Mouse (Mus musculus) ES-E14 (cell line): ENCODE results near the gene Tmem233. TPM values are rescaled to one million over a fixed set of nuclear protein-coding genes. Genes with fewer than 3 reads are reported as not detected.

Experiments
- DNase-seq: peaks from one replicate; pipeline ENCODE4 v3.0.0-alpha.2; 2013; ENCODE audit warnings: low read depth, low spot score
- H3K27ac ChIP-seq: 2 replicates; pipeline ENCODE4 v1.5.1; 2012; ENCODE audit warnings: low read depth, mild to moderate bottlenecking, low read length, moderate library complexity, mixed read lengths; ENCODE audit not compliant: poor library complexity, insufficient read depth, severe bottlenecking
- H3K36me3 ChIP-seq: 2 replicates; pipeline ENCODE4 v1.6.1; 2012; ENCODE audit warnings: mild to moderate bottlenecking, low read length, moderate library complexity, mixed read lengths; ENCODE audit not compliant: control insufficient read depth, poor library complexity, insufficient read depth, severe bottlenecking
- H3K4me1 ChIP-seq, 2 experiments: fragments of 150-350 bp in 1 of 2; sonication (generic) in 1 of 2; 2 replicates each; pipeline ENCODE4 v1.6.1; 2012; ENCODE audit warnings: low read length in 2 of 2, mild to moderate bottlenecking in 1 of 2, mixed read lengths in 1 of 2; ENCODE audit not compliant: control insufficient read depth in 2 of 2, insufficient read depth in 2 of 2, poor library complexity in 1 of 2
- H3K4me3 ChIP-seq, 2 experiments: fragments of 150-350 bp in 1 of 2; sonication (generic) in 1 of 2; 2 replicates each; pipeline ENCODE4 v1.5.1; 2012; ENCODE audit warnings: low read length in 2 of 2, low read depth in 1 of 2, mild to moderate bottlenecking in 1 of 2, mixed read lengths in 1 of 2; ENCODE audit not compliant: insufficient read depth in 1 of 2, poor library complexity in 1 of 2, severe bottlenecking in 1 of 2
- H3K9ac ChIP-seq: 2 replicates; pipeline ENCODE4 v1.6.1; 2012; ENCODE audit warnings: low read depth, mild to moderate bottlenecking, low read length, mixed read lengths; ENCODE audit not compliant: poor library complexity, insufficient read depth, severe bottlenecking
- H3K9me3 ChIP-seq: fragments of 150-350 bp; sonication (generic); 2 replicates; pipeline ENCODE4 v1.6.1; 2012; ENCODE audit warnings: low read depth, mild to moderate bottlenecking, low read length; ENCODE audit not compliant: control insufficient read depth, insufficient read depth
- CHD2 ChIP-seq: IDR thresholded peaks from 2 replicates; pipeline ENCODE4 v1.6.1; 2014; ENCODE audit warnings: mild to moderate bottlenecking, low read depth, low read length, inconsistent platforms
- HCFC1 ChIP-seq: IDR thresholded peaks from 2 replicates; pipeline ENCODE4 v1.6.1; 2012; ENCODE audit warnings: low read length, inconsistent platforms, borderline replicate concordance; ENCODE audit not compliant: insufficient read depth
- MAFK ChIP-seq: IDR thresholded peaks from 2 replicates; pipeline ENCODE4 v1.6.1; 2014; ENCODE audit warnings: mild to moderate bottlenecking, low read depth, low read length, inconsistent platforms; ENCODE audit not compliant: insufficient read depth
- ZC3H11A ChIP-seq: IDR thresholded peaks from 2 replicates; pipeline ENCODE4 v1.6.1; 2012; ENCODE audit warnings: low read depth, mild to moderate bottlenecking, inconsistent platforms, low read length, borderline replicate concordance
- ZNF384 ChIP-seq: IDR thresholded peaks from 2 replicates; pipeline ENCODE4 v1.6.1; 2012; ENCODE audit warnings: low read depth, low read length, inconsistent platforms
- in situ Hi-C, 2 experiments: fragments of 600-800 bp; cut with MboI; formaldehyde crosslinking; loops; one replicate each; pipeline ENCODE4 v1.15.1; 2025; ENCODE audit warnings: low sequenced_read_pairs in 2 of 2, inconsistent platforms in 1 of 2; ENCODE audit not compliant: unreplicated experiment in 2 of 2
- total RNA-seq: library from RNA; depleted of rRNA; stranded (reverse); fragments of 300-350 nt; gene quantifications from 2 replicates; pipeline ENCODE4 v1.2.3, GENCODE M21; 2012

The Tmem233 gene
- total RNA-seq, 1 experiment, result not detected

GRCm38 (mm10) chr5:116081616-116082015 is 1.4 kb downstream of the Tmem233 start:
- H3K36me3 ChIP-seq, result no peaks in the 10 kb centered on the region
- H3K27ac ChIP-seq, result no peak overlapping the region; the same call in 1 of the 2 replicates
- peaks cover 0 to 6% of the 10 kb centered on the region in 2 experiments; a peak in 2 of 4 replicates for H3K4me1 ChIP-seq
- no peaks in the 10 kb centered on the region for H3K9me3 ChIP-seq
- no peak overlapping the region for H3K4me3 ChIP-seq
- in situ Hi-C loops, result no loop called here
- H3K9ac ChIP-seq, result 0 out of 2 replicates have a peak overlapping the region, but pooled peaks have one; percentile 14
- no peak for DNase-seq
- no peak for TF ChIP-seq CHD2
- TF ChIP-seq ZNF384, result no peak
- no peak for TF ChIP-seq ZC3H11A

GRCm38 (mm10) chr5:116080736-116081135 is 2.3 kb downstream of the Tmem233 start:
- no peak overlapping the region for H3K9ac ChIP-seq
- DNase-seq, result no peak
- H3K36me3 ChIP-seq, result no peaks in the 10 kb centered on the region
- TF ChIP-seq MAFK (no peak), ZC3H11A (no peak), ZNF384 (no peak), CHD2 (no peak), HCFC1 (no peak)
- H3K4me3 ChIP-seq, result no peak overlapping the region
- no peaks in the 10 kb centered on the region for H3K9me3 ChIP-seq
- in situ Hi-C loops, result no loop called here
- H3K4me1 ChIP-seq, result peaks cover 0 to 6% of the 10 kb centered on the region in 2 experiments; a peak in 2 of 4 replicates
- no peak overlapping the region for H3K27ac ChIP-seq

- no peak for TF ChIP-seq ZNF384
- in situ Hi-C loops, result no loop called here
- H3K9me3 ChIP-seq, result no peaks in the 10 kb centered on the region
Measured at GRCm38 (mm10) chr5:116069618-116070017, 13.4 kb downstream of the Tmem233 start.

GRCm38 (mm10) chr5:116052826-116053225 is 30.2 kb downstream of the Tmem233 start:
- Histone ChIP-seq H3K9ac (no peak overlapping the region), H3K36me3 (no peaks in the 10 kb centered on the region; the same call in 1 of the 2 replicates), H3K27ac (no peak overlapping the region), H3K9me3 (no peaks in the 10 kb centered on the region), H3K4me1 (peaks cover 2 to 6% of the 10 kb centered on the region in 2 experiments; a peak in 3 of 4 replicates), H3K4me3 (no peak overlapping the region)
- no peak for DNase-seq
- no peak for TF ChIP-seq CHD2
- TF ChIP-seq MAFK, result no peak
- no peak for TF ChIP-seq ZC3H11A
- TF ChIP-seq ZNF384, result no peak
- no peak for TF ChIP-seq HCFC1
- in situ Hi-C loops, result no loop called here

More at GRCm38 (mm10) chr5:116069618-116070017, 13.4 kb downstream of the Tmem233 start:
- no peak overlapping the region for H3K27ac ChIP-seq
- no peak overlapping the region for H3K9ac ChIP-seq
- H3K4me3 ChIP-seq, result no peak overlapping the region
- 0 out of 4 replicates have a peak, but pooled peaks cover 0 to 2% of the 10 kb centered on the region in 2 experiments for H3K4me1 ChIP-seq
- DNase-seq, result no peak
- H3K36me3 ChIP-seq, result no peaks in the 10 kb centered on the region

GRCm38 (mm10) chr5:116052171-116052570 is 30.9 kb downstream of the Tmem233 start:
- Histone ChIP-seq H3K4me1 (peaks cover 2 to 6% of the 10 kb centered on the region in 2 experiments; a peak in 3 of 4 replicates), H3K36me3 (no peaks in the 10 kb centered on the region; the same call in 1 of the 2 replicates), H3K9me3 (no peaks in the 10 kb centered on the region), H3K4me3 (no peak overlapping the region), H3K9ac (no peak overlapping the region), H3K27ac (no peak overlapping the region)
- in situ Hi-C loops, result no loop called here
- TF ChIP-seq ZC3H11A (no peak), HCFC1 (no peak), ZNF384 (no peak), CHD2 (no peak), MAFK (no peak)
- DNase-seq, result no peak
